Mouse (Mus musculus) cerebellum, adult 2 months (tissue): ENCODE results near the gene Adamts16. TPM values are rescaled to one million over a fixed set of nuclear protein-coding genes. Genes with fewer than 3 reads are reported as not detected.
"Not testable (repeated sequence)": the region's sequence is repeated elsewhere in the genome, so short reads cannot be mapped to it uniquely, and the experiment has no call there.

Experiments
- DNase-seq, 2 experiments: peaks; one replicate each; pipeline ENCODE4 v3.0.0; 2021
- H3K27ac ChIP-seq: fragments of 200-500 bp; 2 replicates; pipeline ENCODE4 v1.5.1; 2012; ENCODE audit warnings: low read length, control low read depth, inconsistent platforms; ENCODE audit not compliant: insufficient read depth
- H3K27me3 ChIP-seq: fragments of 200-500 bp; 2 replicates; pipeline ENCODE4 v1.6.1; 2012; ENCODE audit warnings: inconsistent platforms, mild to moderate bottlenecking, low read length, moderate library complexity; ENCODE audit not compliant: control insufficient read depth, insufficient read depth
- H3K4me1 ChIP-seq: fragments of 200-500 bp; 2 replicates; pipeline ENCODE4 v1.6.1; 2011; ENCODE audit warnings: low read length; ENCODE audit not compliant: control insufficient read depth, insufficient read depth
- H3K4me3 ChIP-seq: fragments of 200-500 bp; replicated peaks from 2 replicates; pipeline ENCODE3; 2011; ENCODE audit warnings: mild to moderate bottlenecking, low read depth, low read length, control low read depth; ENCODE audit not compliant: insufficient read depth
- CTCF ChIP-seq: fragments of 200-500 bp; IDR thresholded peaks from 2 replicates; pipeline ENCODE4 v1.5.1; 2011; ENCODE audit warnings: low read depth, mild to moderate bottlenecking, control low read depth, low read length, moderate library complexity, borderline replicate concordance; ENCODE audit not compliant: insufficient read depth
- POLR2A ChIP-seq: fragments of 200-500 bp; IDR thresholded peaks from 2 replicates; pipeline ENCODE4 v1.6.1; 2011; ENCODE audit warnings: low read length, control low read depth, borderline replicate concordance; ENCODE audit not compliant: insufficient read depth
- WGBS: fragments of 180-500 bp; shearing (Covaris S2); methylation state at CpG from one replicate; pipeline ENCODE4 v1.1.7; 2018; 5-methylcytosine and 5-hydroxymethylcytosine counted together
- polyA plus RNA-seq: library from polyadenylated mRNA; depleted of rRNA; stranded (reverse); fragments of >200 nt; gene quantifications from 2 replicates; pipeline ENCODE4 v1.2.3, GENCODE M21; 2012

Gene Adamts16
- polyA plus RNA-seq, 1 experiment = 6.2 TPM

DNA sequence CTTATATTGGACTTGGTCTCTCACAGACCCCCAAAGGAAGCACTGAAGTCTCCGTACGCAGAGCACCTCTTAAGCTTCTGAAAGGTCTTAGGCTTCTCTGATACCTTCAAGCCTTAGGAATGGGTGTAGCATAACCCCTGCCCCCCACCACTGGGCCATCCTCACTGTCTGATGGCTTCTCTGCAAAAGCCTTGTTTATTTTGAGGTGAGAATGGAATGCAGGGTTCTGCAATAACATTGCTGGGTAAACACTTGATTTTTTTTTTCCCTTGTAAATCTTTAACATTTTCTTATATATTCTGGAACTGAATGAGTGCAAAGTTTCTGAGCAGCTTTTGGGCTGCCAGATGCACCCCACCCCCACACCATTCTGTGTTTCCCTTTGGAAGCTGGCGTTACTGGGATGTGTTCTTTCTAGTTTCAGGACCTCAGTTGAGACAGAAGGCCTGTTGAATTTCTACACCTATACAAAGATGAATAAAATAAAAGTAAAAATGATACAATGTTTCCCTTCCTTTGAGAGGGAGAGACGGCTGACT lies 33.9 kb upstream of the Adamts16 start:
- Histone ChIP-seq H3K27me3 (no peaks in the 10 kb centered on the region; the same call in 1 of the 2 replicates), H3K4me3 (no peak overlapping the region), H3K4me1 (no peaks in the 10 kb centered on the region), H3K27ac (no peak overlapping the region)
- 96% methylated on average over 4 of the region's 4 CpGs for WGBS
- no peak for TF ChIP-seq POLR2A
- DNase-seq = no peak

DNA sequence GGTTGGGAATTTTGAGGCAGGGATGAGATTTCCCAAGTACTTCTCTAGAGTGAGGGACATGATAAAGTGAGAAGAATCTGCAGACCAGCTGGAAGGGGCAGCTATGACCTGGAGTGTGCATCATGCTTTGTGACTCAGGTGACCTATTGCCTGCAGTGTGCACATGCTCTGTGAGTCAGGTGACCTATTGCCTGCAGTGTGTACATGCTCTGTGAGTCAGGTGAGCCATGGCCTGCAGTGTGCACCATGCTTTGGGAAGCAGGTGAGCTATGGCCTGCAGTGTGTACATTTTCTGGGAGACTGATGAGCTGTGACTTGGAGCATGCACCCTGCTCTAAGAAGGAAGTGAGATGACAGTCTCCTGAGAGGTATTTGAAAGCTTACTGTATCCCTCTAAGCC lies 33.1 kb upstream of the Adamts16 start:
- no peak for DNase-seq
- H3K27ac ChIP-seq = no peak overlapping the region
- H3K27me3 ChIP-seq = no peaks in the 10 kb centered on the region; the same call in 1 of the 2 replicates
- no peak overlapping the region for H3K4me3 ChIP-seq
- no peak for TF ChIP-seq POLR2A
- no peak for TF ChIP-seq CTCF
- no peaks in the 10 kb centered on the region for H3K4me1 ChIP-seq

DNA sequence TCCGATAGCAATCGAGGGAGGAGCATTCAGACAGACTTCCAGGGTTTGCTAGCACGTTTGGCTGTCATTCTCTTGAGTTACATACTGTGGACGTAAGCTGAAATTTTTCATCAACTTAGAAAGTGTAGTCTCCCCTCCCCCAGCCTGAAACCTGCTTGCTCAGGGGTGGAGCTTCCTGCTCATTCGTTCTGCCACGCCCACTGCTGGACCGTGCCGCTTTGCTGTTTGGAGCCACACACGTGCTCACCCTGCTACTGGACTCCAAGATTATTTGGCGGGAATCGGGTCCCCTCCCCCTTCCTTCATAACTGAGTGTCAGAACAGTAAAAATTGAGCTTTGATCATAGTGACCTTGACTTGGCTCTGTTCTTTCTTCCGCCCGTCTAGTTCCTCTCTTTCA lies 32.2 kb upstream of the Adamts16 start:
- H3K27ac ChIP-seq, H3K4me3 ChIP-seq, H3K27me3 ChIP-seq, DNase-seq, H3K4me1 ChIP-seq: not testable (repeated sequence)
- 36% methylated on average over 13 of the region's 13 CpGs for WGBS

DNA sequence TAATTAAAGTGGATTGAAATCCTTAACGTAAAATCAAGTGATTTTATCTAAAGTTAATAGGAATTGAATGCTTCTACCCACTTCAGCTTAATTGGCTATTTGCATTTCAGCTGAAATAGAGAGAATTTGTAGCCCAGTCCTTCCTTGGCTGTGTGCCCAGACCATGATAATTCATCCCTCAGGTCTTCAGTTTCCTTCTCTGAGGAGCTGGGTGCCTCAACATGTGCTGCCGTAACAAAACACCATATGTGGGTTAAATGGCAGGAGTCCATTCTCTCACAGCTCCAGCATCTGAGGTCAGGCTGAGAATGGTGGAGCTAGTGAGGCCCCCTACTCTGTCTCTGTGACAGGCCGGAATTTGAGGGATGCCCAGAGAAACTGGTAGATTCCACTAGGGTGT lies 29.4 kb upstream of the Adamts16 start:
- Histone ChIP-seq H3K27me3 (no peaks in the 10 kb centered on the region; the same call in 1 of the 2 replicates), H3K4me1 (no peaks in the 10 kb centered on the region), H3K27ac (no peak overlapping the region), H3K4me3 (no peak overlapping the region)
- no peak for DNase-seq
- TF ChIP-seq CTCF (no peak), POLR2A (no peak)
- 44% methylated on average over 3 of the region's 3 CpGs for WGBS

DNA sequence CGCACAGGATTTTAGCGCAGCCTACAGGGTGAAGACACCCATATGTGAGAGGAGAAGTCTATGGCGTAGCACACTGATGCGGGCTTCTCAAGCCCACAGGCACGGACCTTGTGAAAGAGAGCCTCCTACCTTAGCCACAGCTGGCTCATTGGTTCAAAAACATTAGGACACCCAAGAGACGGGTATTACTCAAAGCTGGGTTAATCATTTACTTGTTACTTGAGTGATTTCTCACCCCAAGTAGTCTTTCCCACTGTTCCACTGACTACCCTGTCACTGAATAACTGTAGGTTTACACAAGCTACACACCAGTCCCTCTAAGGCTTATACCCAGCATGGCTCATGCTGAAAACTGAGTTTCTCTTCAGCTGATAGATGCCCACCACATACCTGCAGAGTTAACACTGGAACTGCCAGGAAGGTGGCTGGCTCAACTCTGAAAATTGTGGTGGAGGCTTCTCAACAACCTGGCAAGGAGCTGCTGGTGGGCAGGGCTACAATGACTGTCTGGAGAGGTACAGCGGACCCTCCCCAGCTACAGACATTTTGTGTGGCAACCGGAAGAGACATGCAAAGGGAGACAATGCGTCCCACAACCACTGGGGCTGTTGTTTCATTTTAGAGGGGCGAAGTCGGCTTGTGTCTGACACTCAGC lies 25.5 kb upstream of the Adamts16 start:
- no peak overlapping the region for H3K4me3 ChIP-seq
- DNase-seq = no peak
- TF ChIP-seq CTCF (no peak), POLR2A (no peak)
- 94% methylated on average over 11 of the region's 11 CpGs for WGBS
- H3K27me3 ChIP-seq = no peaks in the 10 kb centered on the region; the same call in 1 of the 2 replicates
- H3K4me1 ChIP-seq = no peaks in the 10 kb centered on the region
- H3K27ac ChIP-seq = no peak overlapping the region

DNA sequence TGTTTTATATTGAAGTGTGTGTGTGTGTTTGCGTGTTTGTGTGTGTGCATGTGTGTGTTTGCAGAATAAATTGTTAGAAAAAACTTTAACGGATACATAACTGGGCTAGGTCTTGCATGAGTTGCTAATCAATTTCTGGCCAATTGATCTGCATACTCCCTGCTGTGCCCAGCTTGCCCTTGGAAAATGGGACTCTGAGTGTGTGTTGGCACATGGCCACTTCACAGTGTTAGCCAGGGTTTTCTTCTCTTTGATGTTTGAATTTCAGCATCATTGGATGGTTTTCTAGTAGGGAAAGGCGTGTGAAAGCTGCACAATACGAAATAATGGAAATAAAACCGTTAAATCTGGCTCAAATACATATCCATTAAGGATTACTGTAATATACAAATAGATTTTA lies 24.3 kb upstream of the Adamts16 start:
- no peak overlapping the region for H3K27ac ChIP-seq
- 37% methylated on average over 5 of the region's 5 CpGs for WGBS
- no peak for TF ChIP-seq POLR2A
- TF ChIP-seq CTCF = no peak
- no peaks in the 10 kb centered on the region for H3K4me1 ChIP-seq
- H3K4me3 ChIP-seq = no peak overlapping the region
- no peaks in the 10 kb centered on the region; the same call in 1 of the 2 replicates for H3K27me3 ChIP-seq
- no peak for DNase-seq

DNA sequence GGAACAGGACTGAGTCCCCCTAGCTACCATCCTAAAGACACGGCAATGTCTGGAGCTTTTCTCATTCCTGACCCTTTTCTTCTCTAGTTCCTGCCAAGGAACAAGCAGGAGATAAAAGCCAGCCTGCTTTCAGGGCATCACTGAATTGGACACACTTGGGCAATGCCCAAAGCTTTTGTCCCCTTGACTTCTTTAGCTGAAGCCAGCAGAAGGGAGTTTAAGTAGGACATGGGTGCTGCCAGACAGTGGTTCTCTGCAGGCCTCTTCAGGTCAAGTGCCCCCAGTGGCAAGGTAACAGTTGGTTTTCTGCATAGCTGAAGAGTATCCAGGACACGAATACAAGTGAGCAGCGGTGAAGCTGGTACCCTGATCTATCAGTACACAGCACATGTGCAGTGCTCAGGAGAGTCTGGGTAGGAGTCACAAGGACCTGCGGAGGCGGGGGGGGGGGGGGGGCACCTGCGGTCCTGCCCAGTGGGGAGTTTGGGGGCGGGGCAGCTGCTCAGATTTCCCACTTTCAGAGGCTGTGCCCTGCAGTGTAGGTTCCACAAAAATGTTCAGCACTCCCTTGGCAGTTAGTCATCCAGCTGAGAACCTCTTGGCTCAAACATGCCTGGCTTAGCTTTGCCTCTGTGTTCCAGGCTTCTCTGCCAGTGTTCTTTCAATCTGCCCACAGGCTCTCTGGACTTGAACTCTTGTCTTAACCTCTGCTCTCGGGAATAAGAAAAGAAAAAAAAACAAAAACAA lies 20.7 kb upstream of the Adamts16 start:
- TF ChIP-seq POLR2A (no peak), CTCF (no peak)
- 18% methylated on average over 6 of the region's 8 CpGs for WGBS
- peak in 1 of 2 experiments; percentile 45 for DNase-seq
- Histone ChIP-seq H3K4me3 (no peak overlapping the region), H3K27me3 (no peaks in the 10 kb centered on the region; the same call in 1 of the 2 replicates), H3K27ac (no peak overlapping the region), H3K4me1 (no peaks in the 10 kb centered on the region)

DNA sequence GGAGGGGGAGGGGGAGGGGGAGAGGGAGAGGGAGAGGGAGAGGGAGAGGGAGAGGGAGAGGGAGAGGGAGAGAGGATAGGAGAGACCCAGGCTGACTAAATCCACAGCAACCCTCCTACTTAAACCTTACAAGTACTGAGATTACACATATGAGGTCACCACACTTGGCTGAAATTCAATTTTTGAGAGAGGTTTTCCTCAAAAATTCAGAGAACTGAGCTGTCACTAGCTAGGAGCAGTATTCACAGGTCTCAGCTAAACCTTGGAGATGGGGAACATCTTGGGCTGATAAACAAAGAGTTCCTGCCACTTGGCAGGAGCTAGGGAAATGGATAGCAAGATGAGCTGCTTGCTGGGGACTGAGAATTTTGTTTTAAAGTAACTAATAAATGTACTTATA lies 12.0 kb upstream of the Adamts16 start:
- no peak overlapping the region for H3K27ac ChIP-seq
- no peaks in the 10 kb centered on the region for H3K4me1 ChIP-seq
- H3K27me3 ChIP-seq = no peaks in the 10 kb centered on the region
- no peak overlapping the region for H3K4me3 ChIP-seq
- TF ChIP-seq CTCF (no peak), POLR2A (no peak)
- no peak for DNase-seq
